Mouse (Mus musculus) C3H10T1/2 (cell line): ENCODE measurements around the gene Meis1. TPM values are rescaled to one million over a fixed set of nuclear protein-coding genes. Genes with fewer than 3 reads are reported as not detected.

Experiments
- polyA plus RNA-seq, 2 experiments: library from polyadenylated mRNA; unstranded; fragments of >200 nt; fragmentation: generic; extraction: Trizol; gene quantifications; one replicate each; pipeline ENCODE4 v1.2.1; 2012; ENCODE audit warnings: missing spikeins in 2 of 2

Gene Meis1
- polyA plus RNA-seq, result 10 to 100 TPM in 1 of 2 experiments, 1 to 10 TPM in 1; 1.4 to 12.9 TPM

GRCm38 (mm10) chr11:19018489-19019203 lies at the start of gene Meis1:
Gene Meis1 (minus strand): TSS chr11:19018985.

